Mouse (Mus musculus) MEL (cell line): ENCODE data around the gene Lmo2.

Experiments used
- BHLHE40 ChIP-seq: IDR thresholded peaks from 2 replicates; pipeline ENCODE4 v1.6.1; 2012; ENCODE audit warnings: low read depth, mild to moderate bottlenecking, inconsistent platforms, low read length, improper control_type of control experiment, borderline replicate concordance
- CHD2 ChIP-seq: IDR thresholded peaks from 2 replicates; pipeline ENCODE4 v1.6.1; 2011; ENCODE audit warnings: low read length, improper control_type of control experiment
- CTCF ChIP-seq, 3 experiments: IDR thresholded peaks in 2 of 3; conservative IDR thresholded peaks in 1 of 3; 2 replicates each; pipeline ENCODE4 v1.5.1; 2011 to 2012; ENCODE audit warnings: low read length in 3 of 3, low read depth in 2 of 3, mild to moderate bottlenecking in 2 of 3, improper control_type of control experiment in 1 of 3, inconsistent platforms in 1 of 3, mixed read lengths in 1 of 3, moderate library complexity in 1 of 3; ENCODE audit not compliant: control insufficient read depth in 1 of 3, insufficient read depth in 1 of 3, poor library complexity in 1 of 3, severe bottlenecking in 1 of 3
- EP300 ChIP-seq, 2 experiments: IDR thresholded peaks; 2 replicates each; pipeline ENCODE4 v1.6.1; 2011; ENCODE audit warnings: improper control_type of control experiment in 2 of 2, low read length in 2 of 2, low read depth in 1 of 2, mild to moderate bottlenecking in 1 of 2
- MEF2A ChIP-seq: IDR thresholded peaks from 2 replicates; pipeline ENCODE4 v1.6.1; 2014; ENCODE audit warnings: low read depth, mild to moderate bottlenecking, inconsistent platforms, low read length, improper control_type of control experiment; ENCODE audit not compliant: poor library complexity, insufficient replicate concordance, severe bottlenecking; ENCODE audit errors: extremely low read depth

GRCm38 (mm10) chr2:104028139-104028723, 70.4 kb downstream of the Lmo2 start, which contains the start of gene 4931422A03Rik:
- TF ChIP-seq CTCF (IDR thresholded peaks at IDR 0.05 in 2 of 3, conservative IDR thresholded peaks at IDR 0.05 in 1 of 3; ENCODE audit: control insufficient read depth in 1 of 3, insufficient read depth in 1 of 3, low read depth in 2 of 3, low read length in 3 of 3, poor library complexity in 1 of 3, severe bottlenecking in 1 of 3): no peak
- no peak for TF ChIP-seq BHLHE40
- no peak for TF ChIP-seq MEF2A
- no peak for TF ChIP-seq EP300 (IDR thresholded peaks at IDR 0.05; ENCODE audit: low read depth in 1 of 2, low read length in 2 of 2)
- no peak for TF ChIP-seq CHD2
